Mouse (Mus musculus): Measurements from ENCODE around the gene Sit1. TPM values are rescaled to one million over a fixed set of nuclear protein-coding genes. Genes with fewer than 3 reads are reported as not detected.
"Not testable (repeated sequence)": the region's sequence is repeated elsewhere in the genome, so short reads cannot be mapped to it uniquely, and the experiment has no call there.

The Sit1 gene
- total RNA-seq, 2 experiments from 2014 or later: not detected

DNA sequence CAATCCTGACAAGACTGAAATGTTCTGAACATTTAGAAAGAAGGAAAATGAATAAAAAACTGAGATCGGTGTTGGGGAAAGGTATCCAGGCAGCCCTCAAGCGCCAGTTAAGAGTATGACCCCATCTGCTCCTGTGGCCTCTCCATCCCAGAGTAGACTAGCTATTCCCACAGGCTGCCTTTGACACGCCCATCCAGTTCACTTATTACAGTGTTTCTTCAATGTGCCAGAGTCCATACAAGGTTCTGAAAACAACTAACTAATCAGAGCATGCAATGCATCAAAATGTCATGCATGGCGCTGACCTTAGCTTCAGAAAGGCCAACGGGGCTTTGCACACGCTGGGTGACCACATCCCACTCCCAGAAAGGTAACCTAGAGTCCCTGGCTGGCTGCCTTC is 20.0 kb upstream of the Sit1 start:
- intact Hi-C loops (cut with DNase I): no loop called here
- no peak for DNase-seq (ENCODE audit: low spot score in 2 of 2)

DNA sequence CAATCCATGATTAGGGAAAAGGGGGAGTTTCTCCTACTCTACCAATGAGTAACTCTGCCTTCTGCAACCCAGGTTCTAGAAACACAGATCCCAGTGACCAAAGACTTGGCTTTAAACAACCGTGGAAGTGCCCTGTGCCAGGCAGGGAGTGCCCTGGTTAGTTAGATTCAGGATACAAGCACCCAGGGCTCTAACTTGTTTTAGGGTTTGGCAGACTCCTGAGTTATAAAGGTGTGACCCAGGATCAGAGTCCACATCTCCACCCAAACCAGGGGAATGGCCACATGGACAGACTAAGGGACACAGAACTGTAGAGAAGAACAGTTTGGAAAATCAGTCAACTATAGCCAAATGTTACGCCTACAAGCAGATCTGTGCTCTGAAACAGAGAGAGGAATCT is 19.5 kb upstream of the Sit1 start:
- intact Hi-C loops (cut with DNase I): no loop called here
- no peak for DNase-seq (ENCODE audit: low spot score in 2 of 2)

DNA sequence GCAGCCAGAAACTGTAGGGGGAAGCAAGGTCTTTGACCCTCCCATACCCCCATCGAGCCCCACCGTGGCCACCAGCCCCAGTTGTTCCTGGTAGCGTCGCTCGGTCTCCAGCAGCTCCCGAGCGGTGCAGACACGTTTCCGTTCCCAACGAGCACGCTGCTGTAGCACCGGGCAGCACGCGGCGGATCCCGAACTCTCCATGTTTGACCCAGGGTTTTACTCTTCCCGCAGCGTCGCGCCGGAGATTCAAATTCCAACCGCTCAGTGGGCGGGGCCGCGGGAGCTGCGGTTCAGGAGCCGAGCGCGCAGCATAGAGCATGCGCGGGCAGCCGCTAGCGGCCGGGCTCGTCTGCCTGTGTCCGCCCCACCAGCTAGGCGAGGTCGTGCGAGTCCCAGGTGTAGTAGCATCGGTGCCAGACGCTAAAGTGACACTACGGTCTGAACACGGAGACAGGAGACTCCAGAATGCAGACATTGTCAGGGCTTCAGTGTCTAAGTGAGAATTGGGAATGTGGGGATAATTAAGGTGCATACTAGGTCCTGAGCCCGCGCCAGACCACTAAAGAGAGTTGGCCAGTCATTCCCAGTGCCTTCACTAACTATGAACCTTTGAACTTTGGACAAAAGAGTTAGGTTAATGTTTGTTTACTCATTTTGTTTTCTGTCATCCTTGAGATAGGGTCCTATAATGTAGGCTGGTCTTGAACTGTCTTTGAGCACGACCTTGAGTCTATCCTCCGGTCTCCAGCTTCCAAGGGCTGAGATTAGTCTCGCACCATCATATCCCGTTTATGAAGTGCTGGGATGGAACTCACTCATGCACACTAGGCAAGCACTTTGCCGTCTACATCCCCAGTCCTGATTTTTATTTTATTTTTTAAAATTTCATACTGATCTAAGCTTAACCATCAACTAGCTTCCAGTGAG is 16.1 kb upstream of the Sit1 start, which contains the start of gene Arhgef39:
Gene Arhgef39 (minus strand): TSS at position 289 of the 927 bp plus-strand sequence.
- intact Hi-C loops (cut with DNase I): loop anchor here (5.0 kb wide), 1 partner anchor 63 kb away; the partner anchor contains the start of genes Creb3 and Tln1
- peak; percentile 62 to 76 for DNase-seq (ENCODE audit: low spot score in 2 of 2)

DNA sequence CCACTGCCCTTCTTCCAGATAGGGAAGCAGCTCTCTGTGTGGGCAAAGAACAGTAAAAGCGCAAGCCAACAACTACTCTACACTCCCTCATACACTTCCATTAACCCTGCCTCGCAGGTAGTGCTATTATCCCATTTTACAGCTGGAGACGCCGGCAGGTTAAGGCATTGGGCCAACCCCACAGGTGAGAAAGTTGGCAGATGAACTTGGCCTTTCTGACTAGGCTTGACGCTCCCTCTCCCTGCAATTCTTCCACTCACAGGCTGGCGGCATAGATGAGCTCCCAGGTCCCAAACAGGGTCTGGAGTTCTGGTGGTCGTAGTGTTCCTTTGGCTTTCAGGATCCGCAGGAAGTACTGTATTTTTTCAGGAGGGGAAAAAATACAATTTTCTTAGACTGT is 15.4 kb upstream of the Sit1 start:
- intact Hi-C loops (cut with DNase I): loop anchor here (5.0 kb wide), 1 partner anchor 63 kb away; the partner anchor contains the start of genes Creb3 and Tln1
- no peak for DNase-seq (ENCODE audit: low spot score in 2 of 2)

DNA sequence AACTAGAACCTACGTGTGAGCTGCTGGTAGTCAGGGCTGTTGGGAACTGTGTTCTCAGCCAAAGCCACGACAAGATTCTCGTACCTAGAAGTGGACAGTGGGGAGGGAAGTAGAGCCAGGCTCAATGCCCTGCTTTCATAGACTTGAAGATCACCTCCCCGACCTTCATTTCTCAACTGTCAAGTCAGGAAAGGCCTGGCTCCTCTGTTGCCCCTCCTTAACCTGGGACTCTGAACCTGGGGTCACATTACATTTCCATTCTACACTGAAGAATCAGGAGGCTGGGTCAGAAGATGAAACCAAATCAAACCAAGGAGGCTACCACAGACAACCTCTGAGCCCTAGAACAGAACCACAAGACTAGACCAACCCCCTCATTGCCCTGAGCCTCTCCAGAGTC is 14.4 kb upstream of the Sit1 start:
- no peak for DNase-seq (ENCODE audit: low spot score in 2 of 2)
- intact Hi-C loops (cut with DNase I): loop anchor here (5.0 kb wide), 1 partner anchor 64 kb away; the partner anchor contains the start of genes Creb3 and Tln1

DNA sequence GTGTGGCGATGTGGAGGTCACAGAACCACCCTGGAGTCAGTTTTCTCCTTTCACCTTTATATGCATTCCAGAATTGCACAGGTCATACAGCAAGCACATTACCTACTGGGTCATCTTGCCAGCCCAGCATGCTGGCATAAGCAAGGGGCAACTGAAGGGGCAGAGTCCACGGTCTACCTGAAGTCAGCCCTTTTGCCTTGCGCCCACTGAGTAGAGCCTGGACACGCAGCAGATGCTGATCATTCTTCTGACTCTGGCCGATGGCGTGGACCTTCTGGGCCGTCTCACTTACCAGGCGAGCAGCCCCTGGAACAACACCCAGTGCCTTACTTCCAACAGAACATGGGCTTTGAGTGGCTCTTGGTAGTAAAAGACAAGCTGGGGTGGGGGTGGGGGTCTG is 13.9 kb upstream of the Sit1 start:
- intact Hi-C loops (cut with DNase I): loop anchor here (5.0 kb wide), 1 partner anchor 65 kb away; the partner anchor contains the start of genes Creb3 and Tln1
- no peak for DNase-seq (ENCODE audit: low spot score in 2 of 2)

DNA sequence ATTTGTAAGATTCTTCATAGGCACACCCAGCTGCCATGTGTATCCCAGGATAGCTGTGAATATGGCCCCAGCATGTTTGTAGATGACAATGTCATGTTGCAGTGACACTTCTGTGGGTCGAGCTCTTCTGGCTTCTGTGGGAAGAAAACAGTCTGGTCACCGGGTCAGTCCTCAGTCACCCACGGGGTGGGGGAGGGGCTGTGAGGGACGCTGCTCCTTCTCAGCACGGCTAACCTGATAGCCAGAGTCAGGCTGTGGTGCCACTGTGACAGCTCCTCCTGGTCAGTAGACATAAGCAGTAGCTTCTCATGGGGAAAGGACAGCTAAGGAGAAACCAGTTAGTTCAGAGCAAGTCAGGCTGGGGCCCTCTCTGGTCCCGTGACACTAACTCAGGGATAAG is 13.1 kb upstream of the Sit1 start:
- DNase-seq (ENCODE audit: low spot score in 2 of 2): no peak
- intact Hi-C loops (cut with DNase I): loop anchor here (5.0 kb wide), 1 partner anchor 66 kb away; the partner anchor contains the start of genes Creb3 and Tln1

DNA sequence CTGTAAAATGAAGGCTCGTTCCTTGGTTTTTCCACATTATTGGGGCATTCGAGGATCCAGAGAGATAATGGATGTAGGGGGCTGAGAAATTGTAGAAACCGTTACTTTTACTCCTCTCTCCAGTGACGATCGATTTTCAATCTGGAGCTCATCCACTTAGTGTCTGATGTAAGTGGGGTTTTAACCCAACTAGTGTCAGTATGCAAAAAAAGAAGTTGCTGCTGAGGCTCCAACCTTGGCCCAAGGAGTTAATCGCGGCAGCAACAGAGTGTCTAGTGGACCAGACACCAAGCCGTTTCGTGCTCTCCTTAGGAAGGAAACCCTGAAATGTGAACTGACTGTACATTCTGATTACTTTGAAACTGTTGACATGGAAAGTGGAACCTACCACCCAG is 10.3 kb upstream of the Sit1 start:
- intact Hi-C loops (cut with DNase I): no loop called here
- DNase-seq (ENCODE audit: low spot score in 2 of 2): no peak

DNA sequence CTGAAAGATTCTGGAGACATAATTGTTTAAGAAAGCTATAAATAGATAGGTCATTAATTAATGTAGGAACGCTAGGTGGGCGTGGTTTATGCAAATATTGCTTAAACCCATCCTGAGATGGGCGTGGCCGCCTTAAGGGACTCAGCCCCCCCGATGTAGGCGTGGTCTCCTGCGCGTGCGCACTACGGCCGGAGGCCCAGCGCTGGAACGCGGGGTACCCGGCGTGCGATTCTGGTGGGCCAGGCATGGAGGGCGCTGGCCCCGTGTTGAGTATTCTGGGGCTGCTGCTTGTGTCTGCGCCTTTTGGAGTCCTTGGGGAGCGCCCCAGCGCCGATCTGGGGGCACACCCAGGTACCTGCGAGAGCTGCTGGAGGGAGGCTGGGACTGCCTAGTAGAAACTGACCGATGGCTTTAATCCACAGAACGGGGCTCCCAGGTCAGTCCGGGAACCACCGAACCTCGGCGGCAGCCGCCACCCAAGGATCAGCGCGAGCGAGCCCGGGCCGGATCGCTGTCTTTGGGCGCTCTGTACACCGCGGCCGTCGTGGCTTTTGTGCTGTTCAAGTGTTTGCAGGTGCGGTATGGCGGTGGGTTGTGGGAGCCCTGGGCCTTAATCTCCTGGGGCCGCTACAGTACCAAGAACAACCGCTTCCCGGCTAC is 9.8 kb upstream of the Sit1 start:
- intact Hi-C loops (cut with DNase I): no loop called here
- peak; percentile 98 for DNase-seq (ENCODE audit: low spot score in 2 of 2)

DNA sequence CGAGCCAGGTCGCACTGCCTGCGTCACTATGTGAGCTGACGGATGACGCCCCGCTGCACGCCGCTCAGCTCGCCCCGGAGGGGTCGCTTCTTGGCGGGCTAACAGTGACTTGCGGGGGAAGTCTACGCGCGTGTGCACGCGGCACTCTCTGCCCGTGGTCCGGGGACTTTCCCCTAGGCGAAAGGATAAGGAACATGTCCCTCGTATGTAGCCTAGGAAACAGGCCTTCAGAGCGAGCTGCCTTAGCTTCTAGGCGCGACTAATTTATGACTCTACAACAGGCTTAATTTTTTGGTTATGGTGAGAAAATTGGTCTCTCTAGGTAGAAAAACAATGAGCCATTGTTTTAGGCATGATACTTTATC is 9.3 kb upstream of the Sit1 start, which contains the start of gene Ccdc107:
Gene Ccdc107 (plus strand): TSS at position 80 of the 365 bp plus-strand sequence.
- intact Hi-C loops (cut with DNase I): no loop called here
- DNase-seq (ENCODE audit: low spot score in 2 of 2): peak; percentile 94 to 96

DNA sequence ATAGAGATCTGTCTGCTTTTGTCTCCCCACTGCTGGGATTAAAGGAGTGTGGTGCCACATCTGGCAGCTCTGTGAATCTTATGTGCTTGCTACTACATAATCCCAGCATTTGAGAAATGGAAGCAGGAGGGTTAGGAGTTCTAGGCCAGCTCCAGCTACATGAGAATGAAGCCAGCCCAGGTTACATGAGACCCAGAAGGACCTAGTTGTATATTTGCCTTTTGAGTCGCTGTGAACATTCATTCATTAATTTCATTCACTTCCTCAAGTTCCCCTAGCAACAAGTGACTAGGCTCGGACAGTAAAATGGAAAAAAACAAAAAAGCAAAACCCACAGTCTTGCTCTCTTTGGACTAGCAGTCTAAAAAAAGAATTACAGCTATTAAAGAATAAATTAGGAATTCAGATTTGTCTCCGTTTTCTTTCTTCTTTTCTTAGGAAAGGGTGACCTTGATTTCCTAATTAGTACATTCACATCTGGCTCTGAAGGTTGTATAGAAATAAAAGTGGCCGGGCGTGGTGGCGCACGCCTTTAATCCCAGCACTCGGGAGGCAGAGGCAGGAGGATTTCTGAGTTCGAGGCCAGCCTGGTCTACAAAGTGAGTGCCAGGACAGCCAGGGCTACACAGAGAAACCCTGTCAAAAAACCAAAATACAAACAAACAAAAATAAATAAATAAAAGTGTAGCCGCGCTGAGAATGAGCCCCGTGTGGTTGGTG is 8.7 kb upstream of the Sit1 start:
- peak in 1 of 2 experiments; percentile 9 for DNase-seq (ENCODE audit: low spot score in 2 of 2)
- intact Hi-C loops (cut with DNase I): no loop called here

DNA sequence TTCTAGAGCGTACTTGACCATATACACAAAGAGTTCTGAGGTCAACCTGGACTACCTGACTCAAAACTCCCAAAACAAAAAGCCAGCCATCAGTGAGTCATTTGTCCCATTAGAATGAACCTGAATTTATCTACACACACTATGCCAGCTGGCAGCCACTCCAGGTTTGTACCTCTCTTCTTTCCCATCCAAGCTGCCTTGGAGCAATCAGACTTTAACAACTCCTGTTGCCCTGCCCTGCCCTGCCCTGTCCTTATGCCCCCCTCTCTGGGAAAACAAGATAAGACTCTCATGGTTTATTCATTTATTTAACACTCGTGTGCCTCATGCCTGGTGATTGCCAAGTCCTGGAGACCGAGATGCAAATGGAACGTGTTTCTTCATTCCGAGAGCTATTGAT is 7.3 kb upstream of the Sit1 start:
- intact Hi-C loops (cut with DNase I): no loop called here
- no peak for DNase-seq (ENCODE audit: low spot score in 2 of 2)

DNA sequence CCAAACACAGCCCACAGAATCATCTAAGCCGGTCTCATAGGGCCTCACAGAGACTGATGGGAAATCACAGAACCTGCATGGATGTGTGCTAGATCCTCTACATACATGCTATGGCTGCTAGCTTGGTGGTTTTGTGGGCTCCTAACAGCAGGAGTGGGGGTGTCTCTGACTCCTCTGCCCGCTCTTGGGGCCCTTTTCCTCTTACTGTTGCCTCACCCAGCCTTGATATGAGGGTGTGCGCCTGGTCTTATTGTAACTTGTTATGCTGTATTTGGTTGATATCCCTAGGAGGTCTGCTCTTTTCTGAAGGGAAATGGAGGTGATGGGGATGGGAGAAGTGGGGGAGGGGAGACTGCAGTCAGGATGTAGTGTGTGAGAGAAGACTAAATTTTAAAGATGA is 6.1 kb upstream of the Sit1 start:
- no peak for DNase-seq (ENCODE audit: low spot score in 2 of 2)
- intact Hi-C loops (cut with DNase I): no loop called here

DNA sequence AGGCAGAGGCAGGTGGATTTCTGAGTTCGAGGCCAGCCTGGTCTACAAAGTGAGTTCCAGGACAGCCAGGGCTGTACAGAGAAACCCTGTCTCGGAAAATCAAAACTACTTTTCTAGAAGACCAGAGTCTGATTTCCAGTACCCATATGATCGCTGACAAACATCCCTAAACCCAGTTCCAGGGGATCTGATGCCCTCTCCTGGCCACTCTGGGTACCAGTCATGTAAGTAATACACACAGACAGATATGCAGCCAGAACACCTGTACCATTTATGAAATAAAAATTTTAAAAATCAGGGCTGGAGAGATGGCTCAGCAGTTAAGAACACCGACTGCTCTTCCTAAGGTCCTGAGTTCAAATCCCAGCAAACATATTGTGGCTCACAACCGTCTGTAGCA is 2.1 kb upstream of the Sit1 start:
- DNase-seq (ENCODE audit: low spot score in 2 of 2); intact Hi-C loops (cut with DNase I): not testable (repeated sequence)

DNA sequence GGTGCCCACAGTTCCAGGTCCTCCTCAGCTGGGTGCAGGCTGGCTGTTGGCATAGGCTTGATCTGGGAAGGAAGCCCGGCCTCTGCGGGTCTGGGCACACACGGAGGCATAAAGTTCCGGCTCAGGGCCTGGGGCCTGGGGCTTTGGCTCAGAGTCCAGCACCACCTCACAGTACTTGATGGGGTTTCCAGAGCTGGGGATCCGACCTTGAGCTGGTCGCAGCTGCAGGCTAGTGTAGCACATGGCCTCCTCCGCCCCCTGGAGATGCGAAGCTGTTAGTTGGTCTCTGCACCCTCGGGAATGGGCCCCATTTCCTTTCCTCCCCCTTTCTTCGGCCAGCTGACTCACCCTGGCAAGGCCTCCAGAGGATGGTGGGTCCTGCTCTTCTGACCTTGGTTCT is 943 bp downstream of the Sit1 start:
- intact Hi-C loops (cut with DNase I): no loop called here
- DNase-seq (ENCODE audit: low spot score in 2 of 2): no peak

DNA sequence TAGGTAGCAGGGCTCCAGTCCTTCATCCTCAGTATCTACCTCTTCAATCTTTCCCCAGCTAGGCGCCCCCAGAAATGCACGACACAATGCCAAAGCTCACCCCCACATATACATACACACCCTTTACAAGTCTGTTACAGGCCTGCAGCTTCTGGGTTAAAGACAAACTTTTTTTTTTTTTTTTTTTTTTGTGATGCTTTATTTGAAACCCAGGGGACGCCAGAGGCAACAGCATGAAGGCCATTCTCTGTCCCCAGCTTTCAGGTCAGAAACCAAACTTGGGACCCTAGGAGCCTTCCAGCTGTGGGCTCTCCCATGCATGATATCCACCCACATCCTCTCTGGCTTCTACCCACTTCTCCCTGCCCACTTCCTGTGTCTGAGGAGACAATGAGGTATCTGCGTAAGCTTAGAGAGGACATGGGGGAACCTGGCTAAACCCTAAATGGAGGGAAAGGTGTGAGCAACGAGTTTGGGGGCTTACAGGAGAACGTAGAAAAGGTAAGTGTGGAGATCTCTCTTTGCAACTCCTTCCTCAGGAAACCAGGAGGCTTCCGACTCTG is 1.6 kb downstream of the Sit1 start:
- DNase-seq (ENCODE audit: low spot score in 2 of 2): no peak
- intact Hi-C loops (cut with DNase I): no loop called here

DNA sequence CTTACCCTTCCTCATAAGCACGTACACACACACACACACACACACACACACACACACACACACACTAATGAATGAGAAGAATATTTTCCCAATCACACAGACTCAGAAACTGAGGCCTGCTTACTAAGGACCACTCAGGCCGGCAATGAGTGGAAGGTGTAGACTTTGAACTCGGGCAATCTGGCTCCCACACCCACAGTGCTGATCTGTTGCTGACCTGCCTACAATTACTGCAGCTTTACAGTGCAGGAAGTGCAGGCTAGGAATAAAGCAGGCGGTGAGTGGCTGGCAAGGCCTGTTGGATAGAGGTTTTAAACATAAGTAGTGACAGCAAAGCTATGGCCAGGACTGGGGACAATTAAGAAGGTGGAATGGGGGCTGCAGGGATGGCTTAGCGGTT is 2.5 kb downstream of the Sit1 start:
- intact Hi-C loops (cut with DNase I): no loop called here

DNA sequence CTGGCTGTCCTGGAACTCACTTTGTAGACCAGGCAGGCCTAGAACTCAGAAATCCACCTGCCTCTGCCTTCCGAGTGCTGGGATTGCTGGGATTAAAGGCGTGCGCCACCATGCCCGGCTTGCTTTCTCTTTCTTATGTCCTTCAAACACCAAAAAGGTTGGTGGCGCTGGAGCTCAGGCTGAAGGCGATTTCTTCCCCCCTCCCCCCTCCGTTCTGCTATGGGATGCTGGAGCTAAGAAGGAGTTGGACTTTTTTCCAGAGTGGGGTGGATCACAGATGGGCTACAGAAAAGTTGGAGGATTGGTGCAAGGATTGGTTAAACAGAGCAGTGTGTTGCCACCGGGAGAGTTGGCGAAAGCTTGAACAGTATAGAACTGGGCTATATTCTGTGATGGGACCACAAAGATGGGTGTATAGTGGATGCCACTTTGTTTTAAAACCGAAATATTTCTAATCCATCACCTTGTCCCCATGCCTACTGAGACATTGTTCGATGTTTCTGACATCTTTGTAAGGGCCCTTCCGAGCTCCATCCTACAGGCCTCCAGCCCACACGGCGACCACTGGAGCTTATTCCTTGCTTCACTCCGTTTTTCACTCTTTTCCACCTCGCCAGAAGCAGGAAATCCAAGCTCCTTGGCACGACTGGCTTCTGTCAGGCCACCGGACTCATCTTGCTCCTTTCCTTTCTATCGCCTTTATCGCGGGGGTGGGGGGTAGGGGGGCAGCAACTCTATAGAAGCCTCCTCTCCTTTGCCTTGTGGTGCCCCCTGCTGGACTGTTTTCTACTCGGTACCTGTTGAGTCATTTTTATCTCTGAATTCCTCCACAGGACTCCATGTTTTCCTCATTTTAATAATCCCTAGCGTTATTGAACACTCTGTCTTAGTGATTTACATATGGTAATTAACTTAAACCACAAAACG is 4.4 kb downstream of the Sit1 start:
- DNase-seq (ENCODE audit: low spot score in 2 of 2): peak in 1 of 2 experiments; percentile 64
- intact Hi-C loops (cut with DNase I): loop anchor here (2.0 kb wide), 1 partner anchor 36 kb away; no protein-coding TSS in a partner anchor

More for the DNA sequence above, 2.5 kb downstream of the Sit1 start:
- no peak for DNase-seq (ENCODE audit: low spot score in 2 of 2)
